Comparison of ENCODE assay signal across 11 mouse cellular contexts in genomic region chr8:108392909-108393308, GRCm38 (mm10).
DNase-seq lines count a peak whose midpoint lies in the region; ATAC-seq and TF ChIP-seq lines count a peak whose summit lies in the region.
"Had no signal": no experiment of that assay in that cellular context is flagged by ENCODE, and none has a peak within 500 bp of the region (broad histone marks: within the 10 kb centered on the region; RNA-seq: fewer than 3 reads in every experiment).

No protein-coding gene starts in this region.

- no peaks in the 10 kb centered on the region for H3K36me3 ChIP-seq in intestine, embryonic 15.5 days
- H3K36me3 ChIP-seq in intestine, embryonic 16.5 days (ENCODE audit: control insufficient read depth, insufficient read depth, low read length) = no peaks in the 10 kb centered on the region
- no peaks in the 10 kb centered on the region for H3K36me3 ChIP-seq in hindbrain, postnatal 0 days (ENCODE audit: insufficient read depth, low read length)
- H3K36me3 ChIP-seq: heart, embryonic 10.5 days had no signal

- TF ChIP-seq CTCF in hindbrain, postnatal 0 days (IDR thresholded peaks at IDR 0.05; ENCODE audit: low read depth) = no peak

- H3K4me2 ChIP-seq in intestine, embryonic 15.5 days (replicated peaks) = no peak overlapping the region
- no peak overlapping the region for H3K4me2 ChIP-seq in intestine, embryonic 16.5 days (ENCODE audit: low read depth, low read length)
- no peak overlapping the region for H3K4me2 ChIP-seq in hindbrain, postnatal 0 days (ENCODE audit: low read depth, low read length)

- 0 out of 2 replicates have a peak, but pooled peaks have one; percentile 23 for ATAC-seq in intestine, embryonic 15.5 days
- ATAC-seq in intestine, embryonic 16.5 days = no peak
- no peak for ATAC-seq in hindbrain, postnatal 0 days

- no peaks in the 10 kb centered on the region for H3K4me1 ChIP-seq in intestine, embryonic 15.5 days (replicated peaks)
- no peaks in the 10 kb centered on the region for H3K4me1 ChIP-seq in intestine, embryonic 16.5 days (ENCODE audit: control insufficient read depth, insufficient read depth, low read length)
- H3K4me1 ChIP-seq in hindbrain, postnatal 0 days (ENCODE audit: insufficient read depth, low read length) = no peaks in the 10 kb centered on the region
- H3K4me1 ChIP-seq: heart, embryonic 10.5 days had no signal

- no peaks in the 10 kb centered on the region for H3K9me3 ChIP-seq in intestine, embryonic 15.5 days
- H3K9me3 ChIP-seq in intestine, embryonic 16.5 days (ENCODE audit: control insufficient read depth, low read length) = no peaks in the 10 kb centered on the region
- H3K9me3 ChIP-seq in hindbrain, postnatal 0 days (ENCODE audit: low read length) = no peaks in the 10 kb centered on the region
- H3K9me3 ChIP-seq: heart, embryonic 10.5 days had no signal

- H3K27ac ChIP-seq in intestine, embryonic 15.5 days = no peak overlapping the region
- no peak overlapping the region for H3K27ac ChIP-seq in intestine, embryonic 16.5 days (ENCODE audit: low read length)
- no peak overlapping the region for H3K27ac ChIP-seq in hindbrain, postnatal 0 days
- H3K27ac ChIP-seq: heart, embryonic 10.5 days; macrophage had no signal

- no peak overlapping the region for H3K9ac ChIP-seq in intestine, embryonic 15.5 days
- no peak overlapping the region for H3K9ac ChIP-seq in intestine, embryonic 16.5 days (ENCODE audit: low read depth, low read length)
- no peak overlapping the region for H3K9ac ChIP-seq in hindbrain, postnatal 0 days (replicated peaks; ENCODE audit: low read length)

- DNase-seq in ZHBTc4 (ENCODE audit: low read depth, low spot score) = peak; percentile 59
- peak; percentile 18 to 19 for DNase-seq in kidney, postnatal 4 days
- peak; percentile 55 to 70 for DNase-seq in thymus, adult 18-20 months
- DNase-seq in layer of hippocampus, postnatal 36 days = no peak
- no peak for DNase-seq in left cerebral cortex, postnatal 4 days
- no peak for DNase-seq in hindbrain, postnatal 0 days (ENCODE audit: low spot score)

- H3K27me3 ChIP-seq in intestine, embryonic 15.5 days (replicated peaks) = no peaks in the 10 kb centered on the region
- H3K27me3 ChIP-seq in intestine, embryonic 16.5 days (replicated peaks; ENCODE audit: control insufficient read depth, insufficient read depth, low read length) = no peaks in the 10 kb centered on the region
- no peaks in the 10 kb centered on the region for H3K27me3 ChIP-seq in hindbrain, postnatal 0 days (ENCODE audit: insufficient read depth, low read length)

- no peak overlapping the region for H3K4me3 ChIP-seq in intestine, embryonic 15.5 days (replicated peaks)
- no peak overlapping the region for H3K4me3 ChIP-seq in intestine, embryonic 16.5 days (ENCODE audit: low read length)
- no peak overlapping the region for H3K4me3 ChIP-seq in hindbrain, postnatal 0 days (ENCODE audit: low read length)
- H3K4me3 ChIP-seq: heart, embryonic 10.5 days; myocyte had no signal

- intact Hi-C loops in left cerebral cortex, postnatal 4 days (cut with DNase I) = no loop called here

- WGBS in intestine, embryonic 15.5 days = 66% methylated on average over 9 of the region's 9 CpGs
- 67% methylated on average over 9 of the region's 9 CpGs for WGBS in intestine, embryonic 16.5 days
- 67% methylated on average over 9 of the region's 9 CpGs for WGBS in hindbrain, postnatal 0 days

Comparison
In these comparisons a context has a peak if more than half of its experiments do, and no peak if none do; other contexts are left out.
1. DNase-seq: peak in ZHBTc4 (single experiment), kidney, postnatal 4 days (2 of 2) and thymus, adult 18-20 months (2 of 2); none in layer of hippocampus, postnatal 36 days (0 of 2), left cerebral cortex, postnatal 4 days (single experiment) and hindbrain, postnatal 0 days (single experiment).